Mouse (Mus musculus) CH12.LX (cell line): ENCODE data around the gene Slc16a9. TPM values are rescaled to one million over a fixed set of nuclear protein-coding genes. Genes with fewer than 3 reads are reported as not detected.

Source experiments
- DNase-seq: peaks from one replicate; pipeline ENCODE4 v3.0.0-alpha.2; 2013; ENCODE audit errors: extremely low read depth
- H3K27ac ChIP-seq: 2 replicates; pipeline ENCODE4 v1.5.1; 2012; ENCODE audit warnings: low read depth, mild to moderate bottlenecking, control low read depth, moderate library complexity; ENCODE audit not compliant: insufficient read depth
- H3K27me3 ChIP-seq: replicated peaks from 2 replicates; pipeline ENCODE3; 2012; ENCODE audit warnings: inconsistent platforms
- H3K36me3 ChIP-seq, 2 experiments: replicated peaks in 1 of 2; 2 replicates each; pipeline versions ENCODE3 to v1.6.1; 2012; ENCODE audit warnings: inconsistent platforms in 1 of 2, low read length in 1 of 2, mild to moderate bottlenecking in 1 of 2, mixed read lengths in 1 of 2, moderate library complexity in 1 of 2; ENCODE audit not compliant: control insufficient read depth in 1 of 2, insufficient read depth in 1 of 2
- H3K4me1 ChIP-seq, 2 experiments: 2 replicates each; pipeline ENCODE4 v1.6.1; 2012; ENCODE audit warnings: inconsistent platforms in 1 of 2, moderate library complexity in 1 of 2; ENCODE audit not compliant: insufficient read depth in 2 of 2, control insufficient read depth in 1 of 2
- H3K4me2 ChIP-seq: 2 replicates; pipeline ENCODE4 v1.6.1; 2012; ENCODE audit warnings: low read depth, mild to moderate bottlenecking, control low read depth; ENCODE audit not compliant: poor library complexity, insufficient read depth, severe bottlenecking
- H3K4me3 ChIP-seq, 3 experiments: fragments of 150-350 bp in 1 of 3; sonication (generic) in 1 of 3; replicated peaks in 1 of 3; 2 replicates each; pipeline versions ENCODE3 to v1.5.1; 2011 to 2012; ENCODE audit warnings: low read depth in 2 of 3, low read length in 2 of 3, mild to moderate bottlenecking in 2 of 3, moderate library complexity in 2 of 3, control low read depth in 1 of 3, improper control_type of control experiment in 1 of 3, inconsistent platforms in 1 of 3, mixed read lengths in 1 of 3; ENCODE audit not compliant: poor library complexity in 1 of 3
- H3K79me2 ChIP-seq: replicated peaks from 2 replicates; pipeline ENCODE4 v1.6.1; 2012; ENCODE audit warnings: mild to moderate bottlenecking, moderate library complexity; ENCODE audit not compliant: control insufficient read depth, poor library complexity, insufficient read depth, severe bottlenecking; ENCODE audit errors: extremely low read depth
- H3K9ac ChIP-seq: 2 replicates; pipeline ENCODE4 v1.6.1; 2012; ENCODE audit warnings: low read depth, mild to moderate bottlenecking, control low read depth, moderate library complexity; ENCODE audit not compliant: insufficient read depth
- H3K9me3 ChIP-seq: replicated peaks from 2 replicates; pipeline ENCODE3; 2012; ENCODE audit warnings: low read length, inconsistent platforms, mixed read lengths
- CHD2 ChIP-seq: IDR thresholded peaks from 2 replicates; pipeline ENCODE4 v1.6.1; 2011; ENCODE audit warnings: low read length, improper control_type of control experiment
- CTCF ChIP-seq, 2 experiments: IDR thresholded peaks in 1 of 2; conservative IDR thresholded peaks in 1 of 2; 2 replicates each; pipeline ENCODE4 v1.5.1; 2011 to 2012; ENCODE audit warnings: low read depth in 2 of 2, low read length in 2 of 2, improper control_type of control experiment in 1 of 2, inconsistent platforms in 1 of 2, mild to moderate bottlenecking in 1 of 2, moderate library complexity in 1 of 2
- ELF1 ChIP-seq: IDR thresholded peaks from 2 replicates; pipeline ENCODE4 v1.6.1; 2014; ENCODE audit warnings: low read depth, mild to moderate bottlenecking, inconsistent platforms, low read length, improper control_type of control experiment
- EP300 ChIP-seq: IDR thresholded peaks from 2 replicates; pipeline ENCODE4 v1.6.1; 2011; ENCODE audit warnings: low read length, improper control_type of control experiment
- IRF4 ChIP-seq: IDR thresholded peaks from 2 replicates; pipeline ENCODE4 v1.6.1; 2014; ENCODE audit warnings: low read depth, mild to moderate bottlenecking, inconsistent platforms, low read length, improper control_type of control experiment
- MAFK ChIP-seq: IDR thresholded peaks from 2 replicates; pipeline ENCODE4 v1.6.1; 2011; ENCODE audit warnings: low read length, improper control_type of control experiment; ENCODE audit not compliant: insufficient replicate concordance
- MAX ChIP-seq: IDR thresholded peaks from 2 replicates; pipeline ENCODE4 v1.6.1; 2011; ENCODE audit warnings: low read length, improper control_type of control experiment
- MAZ ChIP-seq: IDR thresholded peaks from 2 replicates; pipeline ENCODE4 v1.6.1; 2012; ENCODE audit warnings: low read depth, mild to moderate bottlenecking, inconsistent platforms, low read length, improper control_type of control experiment, moderate library complexity
- MEF2A ChIP-seq: IDR thresholded peaks from 2 replicates; pipeline ENCODE4 v1.6.1; 2014; ENCODE audit warnings: low read depth, mild to moderate bottlenecking, inconsistent platforms, low read length, improper control_type of control experiment, borderline replicate concordance
- MXI1 ChIP-seq: IDR thresholded peaks from 2 replicates; pipeline ENCODE4 v1.6.1; 2011; ENCODE audit warnings: mild to moderate bottlenecking, low read depth, low read length, improper control_type of control experiment
- RAD21 ChIP-seq: IDR thresholded peaks from 2 replicates; pipeline ENCODE4 v1.6.1; 2011; ENCODE audit warnings: low read depth, mild to moderate bottlenecking, low read length, improper control_type of control experiment, moderate library complexity
- SMC3 ChIP-seq: IDR thresholded peaks from 2 replicates; pipeline ENCODE4 v1.6.1; 2011; ENCODE audit warnings: low read depth, low read length, improper control_type of control experiment
- ZMIZ1 ChIP-seq: IDR thresholded peaks from 2 replicates; pipeline ENCODE4 v1.6.1; 2012; ENCODE audit warnings: low read depth, mild to moderate bottlenecking, inconsistent platforms, low read length, improper control_type of control experiment
- dilution Hi-C: fragments of 300-500 bp; cut with MboI; formaldehyde crosslinking; loops from 2 replicates; pipeline ENCODE4 v1.14.3; 2020; ENCODE audit warnings: low sequenced_read_pairs; ENCODE audit not compliant: extremely low pct_unique_long_range_greater_than_20kb, extremely low pct_ligation_motif_present
- in situ Hi-C: fragments of 300-500 bp; cut with MboI; formaldehyde crosslinking; loops from 3 replicates; pipeline ENCODE4 v1.14.3; 2019; ENCODE audit warnings: low sequenced_read_pairs, low pct_ligation_motif_present, low pct_unique_long_range_greater_than_20kb, mixed read lengths
- polyA plus RNA-seq: library from polyadenylated mRNA; unstranded; fragments of >175 nt; gene quantifications from 2 replicates; pipeline ENCODE4 v1.2.1, GENCODE M21; 2012; ENCODE audit warnings: low read depth; ENCODE audit not compliant: insufficient read length
- total RNA-seq, 2 experiments: library from RNA; depleted of rRNA; stranded (reverse); fragments of 300-350 nt in 1 of 2; fragments of >200 nt in 1 of 2; gene quantifications; 2 replicates each; pipeline ENCODE4 v1.2.3; 2012 to 2014

Gene Slc16a9
- total and polyA plus RNA-seq, 3 experiments: not detected

- H3K79me2 ChIP-seq: no peaks in the 10 kb centered on the region
- no peak overlapping the region for H3K9ac ChIP-seq
- H3K27me3 ChIP-seq: no peaks in the 10 kb centered on the region
- in situ Hi-C loops: no loop called here
- no peak for DNase-seq
- H3K4me1 ChIP-seq: peaks cover 0 to 3% of the 10 kb centered on the region in 2 experiments; a peak in 3 of 4 replicates
- TF ChIP-seq CHD2 (no peak), ELF1 (no peak), IRF4 (no peak), ZMIZ1 (no peak), CTCF (conservative IDR thresholded peaks at IDR 0.05 in 1 of 2, IDR thresholded peaks at IDR 0.05 in 1 of 2; ENCODE audit: low read depth in 2 of 2, low read length in 2 of 2) (0 out of 4 replicates have a peak, but pooled peaks of 1 of the 2 experiments have one; percentile 10)
- TF ChIP-seq, all 38 proteins: peak for 1
- Histone ChIP-seq H3K4me3 (no peak overlapping the region), H3K4me2 (no peak overlapping the region), H3K9me3 (no peaks in the 10 kb centered on the region), H3K36me3 (no peaks in the 10 kb centered on the region), H3K27ac (no peak overlapping the region)
- dilution Hi-C loops: no loop called here
Measured at GRCm38 (mm10) chr10:70268581-70269446, 23.9 kb downstream of the Slc16a9 start.

GRCm38 (mm10) chr10:70269447-70269787 lies 24.5 kb downstream of the Slc16a9 start:
- Histone ChIP-seq H3K9me3 (no peaks in the 10 kb centered on the region), H3K27me3 (no peaks in the 10 kb centered on the region), H3K4me3 (no peak overlapping the region), H3K36me3 (no peaks in the 10 kb centered on the region), H3K27ac (no peak overlapping the region), H3K4me2 (no peak overlapping the region), H3K79me2 (no peaks in the 10 kb centered on the region), H3K9ac (no peak overlapping the region), H3K4me1 (peaks cover 0 to 3% of the 10 kb centered on the region in 2 experiments; a peak in 3 of 4 replicates)
- no peak for TF ChIP-seq MAZ
- no peak for TF ChIP-seq ZMIZ1
- TF ChIP-seq SMC3: no peak
- TF ChIP-seq MXI1: no peak
- no peak for TF ChIP-seq MAFK
- TF ChIP-seq CTCF (conservative IDR thresholded peaks at IDR 0.05 in 1 of 2, IDR thresholded peaks at IDR 0.05 in 1 of 2; ENCODE audit: low read depth in 2 of 2, low read length in 2 of 2): no peak
- TF ChIP-seq MAX: no peak
- TF ChIP-seq CHD2: no peak
- no peak for TF ChIP-seq MEF2A
- no peak for TF ChIP-seq EP300
- in situ Hi-C loops: no loop called here
- DNase-seq: no peak
- dilution Hi-C loops: no loop called here

GRCm38 (mm10) chr10:70276678-70277077 lies 31.8 kb downstream of the Slc16a9 start:
- Histone ChIP-seq H3K4me3 (no peak overlapping the region), H3K79me2 (no peaks in the 10 kb centered on the region), H3K36me3 (no peaks in the 10 kb centered on the region), H3K9me3 (no peaks in the 10 kb centered on the region), H3K27ac (no peak overlapping the region), H3K4me1 (no peaks in the 10 kb centered on the region), H3K9ac (no peak overlapping the region), H3K4me2 (no peak overlapping the region), H3K27me3 (no peaks in the 10 kb centered on the region)
- in situ Hi-C loops: loop anchor here (25.0 kb wide), 3 partner anchors 289 to 814 kb away; no protein-coding TSS in a partner anchor
- DNase-seq: no peak
- dilution Hi-C loops: no loop called here
- TF ChIP-seq CTCF (conservative IDR thresholded peaks at IDR 0.05 in 1 of 2, IDR thresholded peaks at IDR 0.05 in 1 of 2; ENCODE audit: low read depth in 2 of 2, low read length in 2 of 2) (peak in 1 of 2 experiments; percentile 6; a peak in 1 of 4 replicates), RAD21 (no peak)
